Mouse (Mus musculus) right cerebral cortex, postnatal 14 days (tissue): ENCODE results near the gene Josd1.
A peak's percentile ranks its signal among the peaks of the same experiment; 100 is the strongest.

Experiments
- DNase-seq: peaks from one replicate; pipeline ENCODE4 v3.0.0; 2022

The Josd1 gene

DNA sequence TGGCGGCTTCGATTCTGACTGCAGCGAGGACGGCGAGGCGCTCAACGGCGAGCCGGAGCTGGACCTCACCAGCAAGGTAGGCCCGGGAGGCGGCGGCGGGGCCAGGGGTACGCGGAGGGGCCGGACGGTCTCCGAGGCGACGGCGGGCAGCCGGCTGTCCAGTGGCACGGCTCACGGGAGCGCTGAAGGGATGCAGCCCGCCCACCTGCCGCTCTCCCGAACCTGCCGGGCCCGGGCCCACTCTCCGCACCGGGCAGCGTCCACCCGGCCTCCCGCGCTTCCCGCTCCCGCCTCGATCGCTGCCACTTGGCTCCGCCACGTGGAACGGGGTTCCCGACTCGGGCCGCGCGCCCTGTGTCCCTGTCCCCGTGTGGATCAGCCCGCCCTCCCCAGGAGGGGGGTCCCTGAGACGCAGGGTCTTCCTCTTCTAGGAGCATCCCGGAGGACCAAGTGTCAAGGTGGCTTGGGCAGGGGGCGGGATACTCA, 3.3 kb upstream of the Josd1 start:
- DNase-seq = peak; percentile 43

DNA sequence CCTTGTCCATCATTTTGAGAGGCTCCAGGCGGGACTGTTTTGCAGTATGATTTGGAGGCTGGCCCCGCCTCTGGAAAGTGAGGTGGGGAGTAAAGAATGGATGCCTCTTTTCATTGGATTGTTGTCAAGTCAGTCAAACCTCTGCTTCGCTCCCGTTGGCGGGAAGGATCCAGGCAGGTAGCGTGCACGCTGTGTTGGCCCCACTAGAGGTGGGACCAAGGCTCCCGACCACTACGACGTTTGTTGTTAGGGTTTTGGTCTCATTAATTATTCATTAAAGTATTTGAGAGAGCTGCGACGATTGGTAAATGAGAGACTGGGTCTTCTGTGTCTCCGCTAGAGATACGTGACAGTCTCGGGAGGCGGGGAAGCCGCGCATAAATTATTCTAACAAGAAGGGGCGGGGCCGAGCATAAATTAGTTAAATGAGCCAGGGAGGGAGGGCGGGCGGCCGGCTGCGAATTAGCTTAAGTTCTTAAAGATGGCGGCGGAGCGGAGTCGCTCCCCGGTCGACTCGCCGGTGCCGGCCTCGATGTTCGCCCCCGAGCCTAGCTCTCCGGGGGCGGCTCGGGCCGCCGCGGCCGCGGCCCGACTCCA, 2.8 kb upstream of the Josd1 start, which contains the start of gene Gtpbp1:
Gtpbp1 (plus strand) TSS at position 420 of the 597 bp plus-strand sequence.
- peak; percentile 93 for DNase-seq

DNA sequence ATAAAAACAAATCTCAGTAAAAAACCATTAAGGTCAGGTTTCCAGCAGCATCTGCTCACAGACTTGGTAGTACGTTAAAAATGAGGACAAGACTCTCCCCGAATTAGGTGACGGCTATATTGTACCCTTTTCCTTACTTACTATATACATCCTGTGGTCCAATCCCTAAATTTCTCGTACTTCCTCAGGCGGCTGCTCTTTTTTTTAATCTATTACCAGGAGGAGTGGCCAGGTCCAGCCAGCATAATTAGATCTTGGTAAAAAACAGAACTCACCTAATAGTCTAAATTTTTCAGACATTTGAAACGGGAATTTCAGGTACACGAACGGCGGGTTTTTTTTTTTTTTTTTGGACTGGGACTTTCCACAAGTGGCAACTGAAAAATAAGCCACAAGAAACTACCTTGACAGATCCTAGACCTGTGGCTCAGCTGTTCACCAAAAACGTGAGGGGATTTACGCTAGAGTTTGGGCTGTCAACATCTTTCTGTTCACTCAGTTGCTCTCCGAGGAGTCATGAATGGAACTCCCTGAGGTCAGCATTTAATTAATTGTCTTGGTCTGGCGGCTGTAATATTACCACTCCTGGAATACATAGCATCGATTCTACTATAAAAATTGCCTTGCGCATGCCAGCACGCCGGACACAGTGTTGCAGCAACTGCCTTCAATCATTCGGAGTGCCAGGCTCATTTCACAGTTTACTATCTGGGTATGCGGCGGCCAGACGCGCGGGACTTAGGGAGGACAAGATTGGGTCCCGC, 2.1 kb upstream of the Josd1 start:
- no peak for DNase-seq

DNA sequence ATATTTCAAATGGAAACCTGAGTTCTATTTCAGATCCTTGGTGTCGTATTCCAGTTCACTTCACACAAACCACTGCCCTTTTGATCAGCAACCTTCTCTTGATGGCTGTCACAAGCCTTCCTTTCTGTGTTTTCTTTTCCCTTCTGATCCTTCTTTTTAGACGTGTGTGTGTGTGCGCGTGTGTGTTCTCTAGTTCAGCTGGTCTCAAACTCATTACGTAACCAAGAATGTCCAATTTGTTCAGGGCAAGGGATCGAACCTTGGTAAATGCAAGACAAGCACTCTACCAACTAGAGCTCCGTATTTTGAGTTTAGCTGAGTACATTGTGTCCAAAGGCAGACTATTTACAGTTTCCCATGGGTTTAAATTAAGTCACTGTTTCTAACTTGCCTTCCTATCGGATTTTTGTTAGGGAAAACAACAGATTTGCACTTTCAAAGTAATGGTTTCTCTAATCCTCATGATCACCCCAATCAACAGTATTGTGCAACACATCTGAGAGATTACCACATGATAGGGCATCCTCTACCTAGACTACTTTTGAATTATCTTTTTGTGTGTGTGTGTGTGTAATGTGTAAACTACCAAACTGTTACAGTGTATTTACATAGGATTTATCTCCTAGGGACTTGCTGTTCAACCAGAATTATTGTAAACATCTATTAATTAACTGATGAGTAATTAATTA, 693 bp upstream of the Josd1 start:
- DNase-seq = no peak

DNA sequence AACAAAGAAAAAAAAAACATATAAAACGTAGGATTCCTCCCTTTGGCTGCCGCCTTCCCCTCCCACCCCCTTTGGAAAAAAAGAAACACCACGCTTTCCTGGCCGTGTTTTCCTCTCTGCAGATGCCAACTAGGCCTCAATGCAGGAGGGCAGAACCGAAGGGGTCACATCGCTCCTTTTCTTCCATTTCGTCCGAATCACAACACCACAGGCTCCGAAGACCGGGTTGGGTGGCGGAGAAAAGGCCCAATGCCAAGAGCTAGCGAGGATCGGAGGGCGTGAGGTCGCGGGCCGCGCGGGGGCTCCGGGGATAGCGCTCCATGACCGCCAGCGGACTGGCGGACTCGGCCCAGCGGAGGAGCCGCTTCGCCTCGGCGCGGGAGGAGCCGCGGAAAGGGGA, 544 bp downstream of the Josd1 start:
- no peak for DNase-seq

DNA sequence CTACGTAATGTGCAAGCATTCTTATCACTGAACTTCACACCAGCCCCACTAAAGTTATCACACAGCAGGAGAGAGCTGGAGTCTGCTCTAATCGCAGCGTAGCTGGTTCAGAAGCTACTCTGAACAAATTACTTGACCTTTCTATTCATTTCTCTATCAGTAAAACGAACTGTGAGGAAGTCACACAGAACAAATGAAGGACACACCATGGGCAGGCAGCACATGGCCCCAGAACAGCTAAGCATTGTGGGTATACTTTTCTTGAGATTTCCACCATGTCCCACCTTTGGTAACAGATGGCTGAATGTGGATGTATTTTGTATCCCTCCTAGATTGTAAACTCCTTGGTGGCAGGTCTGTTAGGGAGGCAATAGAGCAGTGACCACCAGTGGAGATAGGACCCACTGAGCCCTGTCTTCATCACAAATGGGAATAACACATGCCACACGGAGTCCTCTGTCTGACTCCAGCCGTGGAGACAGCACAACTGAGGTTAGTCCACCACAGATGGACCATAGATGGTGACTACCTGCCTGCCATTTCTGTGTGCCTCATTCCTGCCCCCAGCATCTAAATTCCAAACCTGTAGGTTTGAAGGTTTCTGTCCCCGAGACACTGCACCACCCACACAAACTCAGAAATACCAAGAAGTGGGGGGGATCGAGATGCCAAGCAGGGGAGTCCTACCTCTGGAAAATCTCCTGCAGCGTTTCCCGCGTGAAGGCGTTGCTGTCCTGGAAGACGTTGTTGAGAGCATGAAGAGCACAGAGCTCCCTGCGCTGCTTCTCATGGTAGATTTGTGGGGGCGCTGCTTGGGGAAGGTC, 1.5 kb downstream of the Josd1 start:
- no peak for DNase-seq

DNA sequence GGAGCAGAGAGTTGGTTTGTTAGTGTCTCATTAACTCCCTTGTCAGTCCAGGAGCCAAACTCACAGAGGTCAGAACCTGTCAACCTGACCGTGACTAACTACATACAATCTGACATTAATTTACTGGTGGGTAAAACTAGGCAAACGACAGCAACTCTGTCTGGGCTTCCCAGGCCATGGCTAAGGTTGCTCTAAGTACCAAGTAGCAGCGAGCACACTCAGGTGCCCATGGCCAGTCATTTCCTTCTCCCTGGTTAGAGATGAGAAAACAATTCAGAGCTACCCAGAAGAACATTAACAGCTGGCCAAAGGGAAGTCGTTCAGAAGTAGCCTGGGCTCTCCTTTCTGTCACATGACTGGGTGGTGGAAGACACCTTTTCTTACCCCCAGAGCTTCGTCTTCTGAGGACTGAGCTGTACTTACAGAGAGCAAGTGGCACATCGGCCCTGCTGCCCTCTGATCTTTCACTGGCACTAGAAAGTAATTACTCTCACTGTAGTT, 2.5 kb downstream of the Josd1 start:
- no peak for DNase-seq

DNA sequence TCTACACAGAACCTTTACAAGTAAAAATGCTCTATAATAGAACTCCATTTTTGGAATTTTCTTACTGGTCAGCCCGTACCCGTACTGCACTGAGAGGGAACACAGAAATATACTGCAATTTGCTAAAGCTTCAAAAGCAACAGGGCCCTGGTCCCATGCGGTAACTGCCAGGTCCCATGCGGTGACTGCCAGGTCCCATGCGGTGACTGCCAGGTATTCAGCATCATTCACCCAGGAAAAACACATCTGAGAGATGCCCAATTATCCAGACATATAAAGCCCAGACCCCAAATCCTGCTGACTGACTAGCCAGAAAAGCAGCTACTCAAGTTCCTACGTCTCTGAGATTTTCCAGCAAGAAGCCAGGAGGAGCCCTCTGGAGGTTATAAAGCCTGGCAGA, 3.1 kb downstream of the Josd1 start:
- no peak for DNase-seq

DNA sequence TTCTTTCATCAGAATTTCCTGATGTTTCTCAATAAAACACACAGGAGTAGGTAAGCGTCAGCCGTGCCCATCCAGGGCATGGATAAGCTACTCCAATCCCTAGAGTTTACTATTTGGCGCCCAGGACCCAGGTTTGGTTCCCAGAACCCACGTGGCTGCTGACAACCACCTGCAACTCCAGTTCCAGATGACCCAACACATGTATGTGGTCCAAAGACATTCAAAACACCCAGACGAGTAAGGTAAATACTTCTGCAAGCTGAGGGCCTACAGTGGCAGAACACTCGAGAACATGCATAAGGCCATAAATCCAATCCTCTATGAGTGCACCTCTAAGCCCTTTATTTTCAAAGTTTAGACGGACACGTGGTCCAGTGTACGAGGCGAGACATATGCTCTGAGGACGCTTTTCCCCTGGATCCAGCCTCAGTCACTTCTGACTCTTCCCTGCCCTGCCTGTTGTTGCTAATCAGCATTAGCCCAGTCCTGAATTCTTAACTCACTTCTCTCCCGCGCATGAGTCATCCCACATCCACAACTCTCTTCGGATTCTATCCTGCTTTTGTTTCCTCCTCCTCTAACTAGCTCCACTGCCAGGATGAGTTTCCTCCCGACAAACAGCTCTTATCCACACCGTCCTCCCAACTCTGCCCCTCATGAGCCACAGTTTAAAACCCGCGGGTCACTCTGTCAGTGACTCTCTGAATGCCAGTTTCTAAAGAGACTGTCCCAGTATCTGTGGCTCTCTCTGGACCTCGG, 3.8 kb downstream of the Josd1 start:
- no peak for DNase-seq

DNA sequence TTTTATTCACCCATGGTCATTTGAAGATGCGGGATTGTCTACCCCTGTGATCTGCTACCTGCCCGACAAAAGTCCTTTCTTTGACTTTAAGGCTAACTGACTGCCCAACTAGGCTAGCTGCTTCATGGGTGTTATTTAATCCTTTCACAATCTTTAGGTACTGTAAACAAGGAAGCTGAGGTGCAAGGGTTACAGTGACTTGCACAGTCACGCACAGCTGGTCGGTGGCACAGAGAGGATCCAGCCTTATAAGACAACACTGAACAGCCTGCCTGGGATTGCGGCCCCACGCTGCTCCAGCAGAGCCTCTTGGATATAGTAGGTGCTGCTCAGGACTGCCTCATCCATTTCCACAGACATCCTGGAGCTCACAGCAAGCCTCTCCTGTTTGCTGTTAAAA, 4.6 kb downstream of the Josd1 start:
- no peak for DNase-seq

DNA sequence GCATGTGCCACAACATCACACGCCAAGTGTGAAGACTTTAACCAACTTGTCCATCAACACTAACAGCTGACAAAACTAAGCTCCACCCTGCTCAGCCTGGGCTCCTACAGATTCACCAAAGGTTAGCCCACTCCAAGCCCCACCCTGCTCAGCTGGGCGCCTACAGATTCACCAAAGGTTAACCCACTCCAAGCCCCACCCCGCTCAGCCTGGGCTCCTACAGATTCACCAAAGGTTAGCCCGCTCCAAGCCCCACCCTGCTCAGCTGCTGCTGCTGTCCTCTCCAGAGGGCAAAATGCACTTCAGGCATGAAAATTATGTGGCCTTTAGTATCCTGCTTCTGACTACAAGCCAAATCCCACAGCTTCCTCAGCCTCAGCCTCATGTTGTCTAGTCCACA, 5.7 kb downstream of the Josd1 start:
- no peak for DNase-seq

DNA sequence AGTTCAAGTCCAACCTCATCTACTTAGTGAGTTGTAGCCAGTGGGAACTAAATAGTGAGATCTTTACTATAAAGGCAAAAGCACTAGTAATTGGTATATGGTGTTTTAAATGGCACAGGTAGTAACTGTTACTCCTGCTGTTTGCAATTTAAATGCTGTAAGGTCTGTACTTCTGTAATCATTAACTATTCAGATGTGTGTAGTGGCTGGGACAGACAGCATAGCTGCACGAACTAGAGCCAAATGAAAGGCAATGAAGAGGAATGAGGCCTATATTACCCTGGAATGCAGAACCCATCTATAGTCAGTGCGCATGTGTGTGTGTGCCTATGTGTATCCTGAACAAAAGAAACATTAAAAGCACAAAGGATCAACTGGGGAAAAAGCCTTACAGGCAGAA, 9.8 kb downstream of the Josd1 start:
- no peak for DNase-seq

DNA sequence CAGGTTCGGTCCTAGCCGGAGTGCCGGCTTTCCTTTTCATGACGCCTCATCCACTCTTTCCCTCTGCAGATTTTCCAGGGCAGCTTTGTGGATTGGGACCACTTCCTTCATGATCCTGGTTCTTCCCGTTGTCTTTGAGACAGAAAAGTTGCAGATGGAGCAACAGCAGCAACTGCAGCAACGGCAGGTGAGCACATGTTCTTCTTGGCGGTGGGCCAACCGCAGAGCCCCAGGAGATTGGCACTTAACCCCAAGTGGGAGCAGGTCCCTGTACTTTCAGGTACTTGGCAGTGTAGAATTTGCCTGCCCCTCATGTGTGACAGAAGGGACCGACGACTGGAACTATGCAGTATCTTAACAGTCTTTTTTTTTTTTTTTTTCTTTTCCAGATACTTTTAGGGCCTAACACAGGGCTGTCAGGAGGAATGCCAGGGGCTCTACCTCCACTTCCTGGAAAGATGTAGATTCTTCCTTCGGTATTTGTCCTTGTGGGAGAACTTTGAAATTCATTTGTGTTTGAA, 15.8 kb downstream of the Josd1 start:
- DNase-seq = peak; percentile 28

DNA sequence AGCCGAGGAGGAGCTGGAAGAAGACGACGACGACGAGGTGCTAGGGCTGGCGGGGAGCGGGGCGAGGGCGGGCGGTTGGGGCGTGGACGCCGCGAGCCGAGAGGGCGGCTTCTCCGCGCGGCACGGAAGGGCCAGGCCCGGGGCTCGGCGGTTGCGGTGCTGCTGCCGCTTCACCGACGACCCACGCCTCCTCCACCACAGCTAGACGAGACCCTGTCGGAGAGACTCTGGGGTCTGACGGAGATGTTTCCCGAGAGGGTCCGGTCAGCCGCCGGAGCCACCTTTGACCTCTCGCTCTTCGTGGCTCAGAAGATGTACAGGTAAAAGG, 16.8 kb downstream of the Josd1 start:
- DNase-seq = no peak

DNA sequence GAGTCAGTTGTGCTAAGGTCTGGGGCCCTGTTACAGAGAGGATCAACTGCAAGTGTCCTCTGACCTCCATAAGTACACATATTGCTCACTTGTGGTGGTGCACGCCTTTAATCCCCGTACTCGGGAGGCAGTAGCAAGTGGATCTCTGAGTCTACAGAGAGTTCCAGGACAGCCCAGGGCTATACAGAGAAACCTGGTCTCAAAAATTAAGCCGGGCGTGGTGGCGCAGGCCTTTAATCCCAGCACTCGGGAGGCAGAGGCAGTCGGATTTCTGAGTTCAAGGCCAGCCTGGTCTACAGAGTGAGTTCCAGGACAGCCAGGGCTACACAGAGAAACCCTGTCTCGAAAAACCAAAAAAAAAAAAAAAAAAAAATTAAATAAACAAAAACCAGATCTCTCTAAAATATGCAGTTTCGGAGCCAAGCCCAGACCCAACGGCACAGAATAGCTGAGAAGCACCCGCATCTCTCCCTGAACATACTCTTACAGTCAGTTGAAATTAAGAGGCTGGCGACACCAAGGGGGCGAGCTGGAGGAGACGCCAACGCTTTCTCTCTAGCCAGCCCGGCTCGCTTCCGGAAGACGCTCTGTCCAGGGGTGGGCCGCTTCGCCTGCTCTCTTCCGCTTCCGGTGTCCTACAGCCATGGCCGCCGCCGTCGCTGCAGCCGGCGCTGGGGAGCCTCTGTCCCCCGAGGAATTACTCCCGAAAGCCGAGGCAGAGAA, 17.3 kb downstream of the Josd1 start, which contains the start of gene Tomm22:
Tomm22 (plus strand) TSS at position 613 of the 723 bp plus-strand sequence.
- peak; percentile 87 for DNase-seq

DNA sequence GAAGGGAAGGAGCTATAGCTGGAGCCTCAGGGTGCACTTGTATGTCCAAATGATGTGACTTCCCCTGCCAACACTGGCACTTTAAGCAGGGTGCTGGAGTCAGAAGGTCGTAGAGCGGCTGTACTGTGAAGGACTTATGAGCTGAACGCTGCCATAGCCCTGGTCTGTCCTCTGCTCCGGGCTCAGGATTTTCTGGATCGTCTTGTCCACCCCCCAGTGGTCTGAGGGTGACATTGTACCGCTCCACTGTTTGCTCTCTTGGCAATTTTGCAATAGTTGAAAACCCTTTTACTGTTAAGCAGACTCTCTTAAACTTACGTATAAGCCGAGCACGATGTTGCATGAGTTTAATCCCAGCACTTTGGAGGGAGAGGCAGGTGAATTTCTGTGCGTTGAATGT, 18.5 kb downstream of the Josd1 start:
- no peak for DNase-seq

DNA sequence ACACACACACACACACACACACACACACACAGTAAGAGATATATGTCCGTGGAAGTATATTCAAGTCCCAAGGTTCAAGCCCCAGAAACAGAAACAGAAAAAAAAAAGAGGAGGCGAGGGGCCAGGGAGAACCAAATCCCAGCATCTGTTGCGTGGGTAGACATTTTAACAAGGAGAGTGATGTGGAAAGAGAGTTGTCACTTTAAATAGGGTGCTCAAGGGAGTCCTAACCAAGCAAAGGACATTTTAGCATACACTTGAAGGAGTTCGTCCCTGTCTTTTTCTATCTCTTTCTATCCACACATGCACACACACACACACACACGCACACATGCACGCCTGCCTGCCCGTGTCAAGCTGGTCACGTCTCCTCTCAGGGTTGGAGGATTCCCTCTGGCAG, 23.1 kb downstream of the Josd1 start:
- DNase-seq = no peak

DNA sequence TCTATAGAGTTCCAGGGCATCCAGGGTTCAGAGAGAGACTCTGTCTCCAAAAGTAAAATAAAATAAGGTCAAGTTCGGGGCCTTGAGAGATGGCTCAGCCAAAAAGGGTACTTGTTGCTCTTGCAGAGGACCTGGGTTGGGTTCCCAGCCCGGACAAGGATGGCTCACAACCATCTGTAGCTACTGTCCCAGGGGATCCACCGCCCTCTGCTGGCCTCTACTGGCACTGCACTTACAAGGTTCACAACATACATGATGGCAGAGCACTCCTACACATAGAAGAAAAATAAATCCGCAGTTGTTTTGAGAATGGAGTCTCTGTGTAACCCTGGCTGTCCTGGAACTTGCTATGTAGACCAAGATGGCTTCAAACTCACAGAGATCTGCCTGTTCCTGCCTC, 25.9 kb downstream of the Josd1 start:
- peak; percentile 38 for DNase-seq

DNA sequence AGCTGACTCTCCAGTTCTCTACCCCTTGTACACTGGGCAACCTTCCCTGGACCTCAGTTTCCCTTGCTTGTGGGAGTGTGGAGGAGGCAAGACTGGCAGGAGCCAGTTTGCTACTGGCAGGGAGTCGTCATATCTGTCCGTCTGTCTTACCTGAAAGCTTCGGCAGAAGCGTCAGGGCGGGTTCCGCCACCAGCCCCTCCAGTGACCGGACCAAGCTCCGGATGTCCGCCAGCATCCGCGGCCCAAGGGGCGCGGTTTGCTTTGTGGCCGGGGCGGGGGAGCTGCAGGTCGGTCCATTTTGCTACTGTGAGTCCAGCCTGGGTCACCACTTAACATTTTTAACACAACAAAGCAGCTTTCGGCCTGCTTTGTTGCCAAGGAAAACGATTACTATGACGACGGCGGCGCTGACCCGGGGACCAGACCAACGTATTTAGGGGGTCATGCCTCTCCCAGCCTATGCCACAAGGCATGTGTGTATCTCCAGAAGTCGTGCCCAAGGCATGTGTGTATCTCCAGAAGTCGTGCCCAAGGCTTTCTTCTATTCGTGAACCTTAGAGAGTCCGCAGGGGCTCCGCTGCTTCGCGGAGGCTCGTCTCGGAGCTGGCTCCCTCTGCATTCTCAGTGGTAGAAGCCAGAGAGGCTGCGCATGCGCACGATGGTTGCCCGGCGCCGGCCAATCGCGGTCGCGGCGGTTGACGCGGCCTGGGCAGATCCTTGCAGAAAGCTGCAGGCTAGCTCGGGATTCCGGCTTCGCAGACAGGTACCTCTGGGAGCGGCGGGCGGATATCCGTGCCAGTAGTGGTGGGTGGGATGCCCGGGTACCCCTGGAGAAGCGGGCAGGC, 29.0 kb downstream of the Josd1 start, which contains the start of the genes Fam227a and Cby1:
Fam227a (minus strand) TSS at position 426 of the 845 bp plus-strand sequence.
Cby1 (plus strand) TSS at position 669 of the 845 bp plus-strand sequence.
- peak; percentile 98 for DNase-seq
